19 mouse cellular contexts compared by ENCODE assay signal in genomic region chr4:120841342-120841741, GRCm38 (mm10). TPM values are rescaled to one million over a fixed set of nuclear protein-coding genes. Genes with fewer than 3 reads are reported as not detected.
DNase-seq lines count a peak whose midpoint lies in the region; ATAC-seq and TF ChIP-seq lines count a peak whose summit lies in the region.
"Had no signal": no experiment of that assay in that cellular context is flagged by ENCODE, and none has a peak within 500 bp of the region (broad histone marks: within the 10 kb centered on the region; RNA-seq: fewer than 3 reads in every experiment).

No protein-coding gene starts in this region.

- no peak for TF ChIP-seq CTCF in midbrain, postnatal 0 days (IDR thresholded peaks at IDR 0.05)

- no peak overlapping the region for H3K4me3 ChIP-seq in midbrain, embryonic 11.5 days (ENCODE audit: low read depth, low read length)
- no peak overlapping the region for H3K4me3 ChIP-seq in midbrain, postnatal 0 days (ENCODE audit: low read depth, low read length)

- intact Hi-C loops in heart, postnatal 25 days (cut with DNase I): no loop called here

- no peak overlapping the region for H3K4me2 ChIP-seq in midbrain, embryonic 11.5 days
- H3K4me2 ChIP-seq in midbrain, postnatal 0 days (ENCODE audit: low read depth, low read length, poor library complexity, severe bottlenecking): no peak overlapping the region

- H3K9me3 ChIP-seq in midbrain, embryonic 11.5 days (ENCODE audit: control insufficient read depth, low read length): no peaks in the 10 kb centered on the region
- H3K9me3 ChIP-seq in midbrain, postnatal 0 days (ENCODE audit: low read length): no peaks in the 10 kb centered on the region
- H3K9me3 ChIP-seq: G1E had no signal

- H3K9ac ChIP-seq in midbrain, embryonic 11.5 days (ENCODE audit: low read length): no peak overlapping the region
- no peak overlapping the region for H3K9ac ChIP-seq in midbrain, postnatal 0 days (replicated peaks; ENCODE audit: low read length, poor library complexity, severe bottlenecking)

- 84% methylated on average over 3 of the region's 3 CpGs for WGBS in midbrain, embryonic 11.5 days
- 81% methylated on average over 3 of the region's 3 CpGs for whole genome bisulfite sequencing in midbrain, postnatal 0 days

- no peaks in the 10 kb centered on the region for H3K27me3 ChIP-seq in midbrain, embryonic 11.5 days (ENCODE audit: control insufficient read depth, insufficient read depth, low read length)
- H3K27me3 ChIP-seq in midbrain, postnatal 0 days (ENCODE audit: insufficient read depth, low read length): no peaks in the 10 kb centered on the region

- no peaks in the 10 kb centered on the region for H3K36me3 ChIP-seq in midbrain, embryonic 11.5 days (ENCODE audit: control insufficient read depth, insufficient read depth, low read length)
- no peaks in the 10 kb centered on the region for H3K36me3 ChIP-seq in midbrain, postnatal 0 days (ENCODE audit: insufficient read depth, low read length)
- H3K36me3 ChIP-seq: G1E had no signal

- H3K27ac ChIP-seq in midbrain, embryonic 11.5 days (ENCODE audit: low read depth, low read length): no peak overlapping the region
- H3K27ac ChIP-seq in midbrain, postnatal 0 days (ENCODE audit: low read depth, low read length): no peak overlapping the region

- no peaks in the 10 kb centered on the region for H3K4me1 ChIP-seq in midbrain, embryonic 11.5 days (ENCODE audit: control insufficient read depth, insufficient read depth, low read length)
- no peaks in the 10 kb centered on the region for H3K4me1 ChIP-seq in midbrain, postnatal 0 days (ENCODE audit: insufficient read depth, low read length)

- ATAC-seq in midbrain, embryonic 11.5 days (ENCODE audit: low FRiP score): no peak
- no peak for ATAC-seq in midbrain, postnatal 0 days (ENCODE audit: low FRiP score)
- ATAC-seq: activated CD4-positive, CD25-positive, alpha-beta regulatory T cell, adult 4 months; CD4-positive, CD25-positive, alpha-beta regulatory T cell, adult 4 months; Patski had no signal

- peak; percentile 59 for DNase-seq in heart, adult 11 months
- DNase-seq in heart, postnatal 25 days (ENCODE audit: low spot score): no peak
- peak; percentile 51 for DNase-seq in midbrain, embryonic 11.5 days (ENCODE audit: low spot score, missing footprints)
- DNase-seq in midbrain, postnatal 0 days (ENCODE audit: low spot score): no peak
- DNase-seq: adrenal gland, adult 2 months; adrenal gland, adult 8-10 months; adrenal gland, postnatal 10 days; adrenal gland, postnatal 14 days; adrenal gland, postnatal 25 days; adrenal gland, postnatal 36 days; B cell, adult 2 months; cerebellum, adult 11 months; cerebellum, adult 11-12 months; cerebellum, adult 18-20 months had no signal

RNA-seq across cellular contexts. Expression of gene Nfyc, which starts 10.0 kb away (rescaled TPM):
- 10 to 100 TPM; 58.6 to 62.3 TPM for total RNA-seq in heart, postnatal 25 days (2021)
- polyA plus RNA-seq in midbrain, embryonic 11.5 days (2014; fragmentation: Nextera tagmentation; extraction: Ambion mirVana): 117 and 118 TPM in 2 replicates
- total RNA-seq in midbrain, postnatal 0 days (2014; rRNA removed): 85.1 and 87.8 TPM in 2 replicates
- polyA plus RNA-seq in midbrain, postnatal 0 days (2015; fragmentation: Nextera tagmentation; extraction: Ambion mirVana): 60.5 and 65.8 TPM in 2 replicates

RNA-seq across cellular contexts. Expression of gene Rims3, which starts 13.3 kb away (rescaled TPM):
- total RNA-seq in heart, postnatal 25 days (2021): under 1 TPM in 1 of 2 experiments, not detected in 1; 0.05 TPM
- 3.4 and 3.5 TPM in 2 replicates for polyA plus RNA-seq in midbrain, embryonic 11.5 days (2014; fragmentation: Nextera tagmentation; extraction: Ambion mirVana)
- total RNA-seq in midbrain, postnatal 0 days (2014; rRNA removed): 131 and 140 TPM in 2 replicates
- 34.6 and 37.1 TPM in 2 replicates for polyA plus RNA-seq in midbrain, postnatal 0 days (2015; fragmentation: Nextera tagmentation; extraction: Ambion mirVana)
- total RNA-seq: MEL had no signal
- polyA plus RNA-seq: G1E, Patski had no signal

Comparison
In these comparisons a context has a peak if more than half of its experiments do, and no peak if none do; other contexts are left out.
1. DNase-seq: peak in heart, adult 11 months (single experiment) and midbrain, embryonic 11.5 days (single experiment); none in heart, postnatal 25 days (single experiment) and midbrain, postnatal 0 days (single experiment).
2. RNA of gene Rims3, which starts 13.3 kb away (total RNA-seq): 131 to 140 TPM in midbrain, postnatal 0 days; 0.05 TPM in heart, postnatal 25 days; every median in the first group is over 100 times any median in the second.